Mouse (Mus musculus): Measurements from ENCODE around the gene Il17d. TPM values are rescaled to one million over a fixed set of nuclear protein-coding genes. Genes with fewer than 3 reads are reported as not detected.

Il17d gene
- total RNA-seq (2021) (1 to 10 TPM; 2.0 to 2.6 TPM), polyA plus RNA-seq (2012; rRNA removed) (19.4 and 23.9 TPM in 2 replicates)
- long read RNA-seq, partial matches to known transcripts = 1 of 1 reads
- long read RNA-seq, other reads (novel, unspliced or antisense) = 0 of 1 reads

DNA sequence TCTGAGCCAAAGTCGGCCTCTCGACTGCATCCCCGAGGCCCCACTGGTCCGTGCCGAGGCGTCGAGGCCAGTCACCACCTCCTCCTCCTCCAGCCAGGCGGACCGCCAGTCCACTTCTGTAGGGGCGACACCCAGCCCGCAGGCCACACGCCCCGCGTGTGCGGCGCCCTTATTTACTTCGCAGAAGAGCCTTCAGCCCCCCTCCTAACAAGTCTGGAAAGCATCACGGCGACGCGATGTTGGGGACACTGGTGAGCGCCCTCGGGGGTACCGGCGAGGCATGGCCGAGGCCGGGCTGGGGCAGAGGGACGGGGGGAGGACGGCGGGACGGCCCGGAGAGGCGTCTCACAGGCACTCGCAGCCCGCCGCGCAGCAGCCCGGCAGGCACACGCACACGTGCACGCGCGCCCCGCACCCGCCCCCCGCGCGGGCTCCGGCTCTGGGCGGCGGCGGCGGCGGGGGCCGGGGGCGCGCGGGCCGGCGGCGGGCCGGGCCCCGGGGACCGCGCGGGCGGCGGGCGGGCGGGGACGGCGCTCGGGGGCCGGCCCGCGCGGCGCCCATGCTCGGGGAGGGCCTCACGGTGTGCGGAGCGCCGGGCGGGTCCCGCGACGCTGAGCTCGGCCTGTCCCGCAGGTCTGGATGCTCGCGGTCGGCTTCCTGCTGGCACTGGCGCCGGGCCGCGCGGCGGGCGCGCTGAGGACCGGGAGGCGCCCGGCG, at the start of gene Il17d:
Gene Il17d (plus strand): TSS at position 107 of the 717 bp plus-strand sequence.
- peak; percentile 49 for DNase-seq

- DNase-seq = no peak
These were observed 49.5 kb upstream of the Il17d start for GRCm38 (mm10) chr14:57475057-57475456.

DNA sequence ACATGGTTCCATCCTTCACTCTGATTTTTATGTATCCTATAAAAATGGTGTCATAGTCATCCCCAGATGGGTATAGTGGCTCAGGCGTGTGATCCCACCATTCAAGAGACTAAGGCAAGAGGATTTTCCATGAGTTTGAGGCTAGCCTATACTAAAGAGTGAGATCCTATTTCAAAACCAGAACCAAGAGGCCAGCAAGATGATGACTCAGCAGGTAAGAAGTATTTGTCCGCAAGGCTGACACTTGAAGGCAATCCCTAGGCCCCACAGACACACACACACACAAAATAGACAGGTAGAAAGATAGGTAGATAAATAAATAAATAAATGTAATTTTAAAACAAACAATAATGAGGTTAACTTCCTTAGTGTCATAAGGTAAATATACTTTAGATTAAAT, 42.3 kb upstream of the Il17d start:
- no peak for DNase-seq

DNA sequence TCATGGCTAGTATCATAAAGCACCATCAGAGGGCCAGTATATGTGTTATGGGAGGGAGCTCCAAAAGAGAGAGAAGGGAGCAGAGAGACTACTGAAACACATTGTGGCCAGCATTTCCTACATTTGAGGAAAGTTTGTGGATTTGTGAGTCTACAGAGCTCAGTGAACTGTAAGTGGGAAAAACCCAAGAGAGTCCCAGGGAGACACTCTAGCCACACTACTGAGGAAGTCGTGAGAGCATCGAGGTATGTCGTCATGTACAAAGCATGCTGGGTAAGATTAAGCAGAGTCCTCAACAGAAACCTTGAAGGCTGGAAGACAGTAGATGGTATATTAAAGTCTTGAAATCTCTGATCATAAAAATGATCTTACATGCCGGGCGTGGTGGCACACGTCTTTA, 40.4 kb upstream of the Il17d start:
- no peak for DNase-seq

GRCm38 (mm10) chr14:57489696-57490095, 34.9 kb upstream of the Il17d start:
- DNase-seq = no peak

DNA sequence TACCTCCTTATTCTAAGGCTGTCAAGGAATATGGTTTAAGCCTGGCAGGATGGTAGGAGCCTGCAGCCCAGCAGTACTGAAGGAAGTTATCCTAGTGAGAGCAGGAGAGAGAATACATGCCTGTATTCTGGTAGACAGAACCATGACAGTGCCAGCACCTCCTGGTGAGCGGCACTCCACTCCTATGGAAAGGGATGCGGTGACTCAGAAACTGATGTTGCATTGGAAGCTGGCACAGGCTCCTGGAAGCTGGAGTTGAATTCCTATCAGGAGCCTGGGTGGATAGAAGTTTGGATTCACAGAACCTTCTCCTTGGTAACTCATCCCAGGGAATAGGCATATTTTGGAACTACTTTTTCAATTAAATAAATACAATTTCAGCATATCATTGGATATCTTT, 30.7 kb upstream of the Il17d start:
- DNase-seq = no peak

DNA sequence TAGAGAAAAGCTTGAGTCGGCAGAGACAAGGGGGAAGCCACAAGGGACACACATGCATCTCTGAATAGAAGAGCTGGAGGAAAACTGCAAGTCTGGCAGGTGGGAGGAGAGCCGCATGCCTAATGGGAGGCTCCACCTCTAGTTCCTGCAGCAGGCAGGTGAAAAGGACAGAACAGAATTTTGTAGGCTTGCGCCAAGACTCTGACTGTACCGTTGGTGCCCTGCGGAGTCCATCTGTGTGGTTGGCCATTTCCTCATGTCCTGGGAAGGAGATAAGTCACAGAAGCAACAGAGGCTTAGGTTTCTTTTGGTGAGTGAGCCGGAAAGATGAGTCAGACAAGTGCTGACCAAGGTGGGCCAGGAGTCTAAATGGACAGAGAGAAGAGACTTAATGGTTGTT, 20.8 kb upstream of the Il17d start:
- DNase-seq = no peak

- DNase-seq = no peak
These were observed 15.0 kb upstream of the Il17d start for GRCm38 (mm10) chr14:57509554-57509953.

GRCm38 (mm10) chr14:57515156-57515762, 9.3 kb upstream of the Il17d start:
- DNase-seq = no peak

GRCm38 (mm10) chr14:57517001-57517400, 7.6 kb upstream of the Il17d start:
- DNase-seq = no peak

DNA sequence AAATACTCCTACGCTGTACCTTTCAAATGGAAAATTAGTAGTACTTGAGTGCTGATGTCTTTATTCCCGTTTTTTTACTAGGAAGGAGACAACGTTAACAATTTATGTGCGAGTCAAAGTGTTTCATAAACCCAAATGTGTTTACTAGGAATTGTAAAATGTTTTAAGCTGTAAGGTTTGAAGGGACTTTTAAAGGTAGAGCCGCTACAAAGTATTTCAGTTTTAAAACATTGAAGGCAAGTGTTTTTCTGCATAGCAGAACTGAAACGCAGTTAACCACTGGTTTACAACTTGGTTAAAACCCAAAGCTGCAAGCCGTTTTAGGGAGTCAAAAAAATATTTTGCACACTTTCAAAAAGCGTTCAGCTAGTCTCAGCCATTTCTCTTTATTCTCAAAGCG, 815 bp upstream of the Il17d start:
- no peak for DNase-seq

- DNase-seq = peak; percentile 85
These were observed 942 bp downstream of the Il17d start for GRCm38 (mm10) chr14:57525388-57526049.

DNA sequence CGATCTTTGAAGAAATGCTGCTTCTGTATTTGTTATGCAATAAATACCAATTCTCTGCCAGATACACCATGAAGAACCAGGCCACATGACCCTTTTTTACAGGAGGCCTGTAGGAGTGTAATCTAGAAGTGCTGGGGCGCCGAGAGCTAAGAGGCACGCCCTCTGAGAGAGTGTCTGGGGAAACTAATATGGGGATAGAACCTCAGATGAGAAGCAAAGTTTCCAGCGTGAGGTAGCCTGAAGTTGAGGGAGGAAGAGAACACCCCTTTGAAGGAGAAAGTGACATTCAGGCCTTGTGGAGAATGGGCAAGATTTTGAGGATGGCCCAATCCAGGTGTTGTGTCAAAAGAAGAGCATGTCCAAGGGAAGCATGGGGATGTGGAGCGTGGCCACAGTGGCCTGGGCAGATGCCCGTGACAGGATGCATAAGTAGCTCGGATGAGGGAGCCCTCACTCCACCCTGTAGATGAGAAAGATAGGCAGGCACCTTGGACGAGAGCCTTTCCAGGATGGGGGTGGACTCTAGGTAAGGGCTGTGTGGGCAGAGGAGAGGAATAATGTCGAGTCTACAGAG, 1.6 kb downstream of the Il17d start:
- DNase-seq = no peak

DNA sequence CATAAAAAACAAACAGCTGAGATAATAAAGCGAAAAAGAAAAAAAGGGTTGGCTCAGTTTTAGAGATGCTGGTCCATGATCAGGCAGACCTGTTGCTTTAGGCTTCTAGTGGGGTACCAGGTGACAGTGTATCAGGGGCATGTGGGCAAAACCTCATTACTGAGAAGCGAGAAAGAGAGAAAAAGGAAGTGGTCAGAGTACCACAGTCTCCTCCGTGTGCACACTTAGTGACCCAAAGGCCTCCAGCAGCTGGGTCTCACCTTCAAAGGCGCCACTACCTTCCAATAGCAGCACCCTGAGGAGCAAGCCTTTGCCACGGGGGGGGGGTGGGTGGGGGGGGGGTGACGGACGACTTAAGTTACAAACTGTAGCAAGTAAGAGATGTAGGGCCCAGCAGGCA, 2.5 kb downstream of the Il17d start:
- DNase-seq = no peak

- no peak for DNase-seq
These were observed 3.0 kb downstream of the Il17d start for GRCm38 (mm10) chr14:57527598-57527997.

DNA sequence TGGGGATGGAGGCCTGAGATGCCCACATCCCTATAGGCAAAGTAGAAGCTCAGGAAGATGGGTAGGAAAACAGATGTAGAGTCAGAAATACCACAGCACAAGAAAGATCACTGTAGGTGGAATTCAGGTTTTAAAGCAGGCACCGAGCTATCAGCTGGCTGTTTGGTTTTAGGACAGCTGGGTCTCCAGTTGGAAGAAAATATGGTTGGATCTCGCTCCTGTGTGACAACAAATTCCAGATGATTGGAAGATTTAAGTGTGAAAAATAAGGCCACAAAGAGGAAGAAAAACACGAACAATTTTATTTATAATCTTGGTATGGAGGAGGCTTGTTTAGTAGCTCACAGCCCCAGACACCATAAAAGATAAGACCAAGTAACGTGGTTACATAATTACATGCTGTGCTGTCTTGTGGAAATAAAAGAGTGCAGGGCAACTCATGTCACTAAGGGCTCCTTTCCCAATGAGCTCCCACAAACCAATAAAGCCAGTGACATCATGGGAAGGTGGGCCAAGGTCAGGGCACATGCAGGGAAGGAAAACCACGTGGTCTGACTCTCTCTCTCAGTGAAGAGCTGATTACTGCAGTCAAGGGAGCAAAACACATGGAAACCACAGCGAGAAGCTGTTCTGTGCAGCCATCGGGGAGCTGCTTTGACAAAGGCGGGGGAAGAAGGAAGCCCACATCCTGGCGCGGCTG, 4.7 kb downstream of the Il17d start:
- peak; percentile 85 for DNase-seq

- DNase-seq = no peak
These were observed 5.4 kb downstream of the Il17d start for GRCm38 (mm10) chr14:57529786-57530515.

- no peak for DNase-seq
These were observed 8.0 kb downstream of the Il17d start for GRCm38 (mm10) chr14:57532577-57532976.

- peak; percentile 47 for DNase-seq
These were observed 8.6 kb downstream of the Il17d start for GRCm38 (mm10) chr14:57533214-57533613.

- no peak for DNase-seq
These were observed 9.3 kb downstream of the Il17d start for GRCm38 (mm10) chr14:57533841-57534240.

GRCm38 (mm10) chr14:57534346-57534745, 9.8 kb downstream of the Il17d start:
- DNase-seq = no peak
